Mouse (Mus musculus) thymus, postnatal 0 days (tissue): ENCODE measurements around the gene Furin. TPM values are rescaled to one million over a fixed set of nuclear protein-coding genes. Genes with fewer than 3 reads are reported as not detected.

Experiments
- DNase-seq: peaks from one replicate; pipeline ENCODE4 v3.0.0-alpha.2; 2015; ENCODE audit warnings: low spot score
- polyA plus RNA-seq: library from polyadenylated mRNA; unstranded; fragments of >200 nt; fragmentation: Nextera tagmentation; extraction: Ambion mirVana; gene quantifications from 2 replicates; pipeline ENCODE4 v1.2.1, GENCODE M21; 2015

Gene Furin
- 6.8 and 9.1 TPM in 2 replicates for polyA plus RNA-seq

DNA sequence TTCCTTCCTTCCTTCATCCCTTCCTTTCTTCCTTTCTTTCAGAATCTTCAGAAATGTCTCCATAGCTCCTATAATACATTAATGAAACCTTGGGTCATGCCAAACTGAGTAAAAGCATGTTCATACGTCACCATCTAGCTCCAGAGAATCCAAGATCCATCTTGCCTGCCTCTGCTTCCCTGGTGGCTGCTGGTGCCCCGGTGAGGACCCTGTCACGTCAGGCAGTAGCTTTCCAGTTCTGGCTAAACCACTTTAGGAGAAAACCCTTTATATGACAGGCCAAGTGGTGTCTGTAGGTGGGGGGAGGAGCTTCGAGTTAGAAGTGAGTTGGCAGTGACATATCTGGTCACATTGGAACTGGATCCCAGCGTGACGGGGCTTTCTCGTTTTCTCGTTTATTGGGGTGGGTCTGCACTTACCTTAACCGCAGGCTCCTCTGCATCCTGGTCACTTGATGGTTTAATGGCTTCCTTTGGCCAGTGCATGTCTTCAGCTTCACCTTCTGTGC is at the start of gene Furin:
TSS of gene Furin (minus strand) at position 249 of the 508 bp plus-strand sequence.
- DNase-seq: no peak

DNA sequence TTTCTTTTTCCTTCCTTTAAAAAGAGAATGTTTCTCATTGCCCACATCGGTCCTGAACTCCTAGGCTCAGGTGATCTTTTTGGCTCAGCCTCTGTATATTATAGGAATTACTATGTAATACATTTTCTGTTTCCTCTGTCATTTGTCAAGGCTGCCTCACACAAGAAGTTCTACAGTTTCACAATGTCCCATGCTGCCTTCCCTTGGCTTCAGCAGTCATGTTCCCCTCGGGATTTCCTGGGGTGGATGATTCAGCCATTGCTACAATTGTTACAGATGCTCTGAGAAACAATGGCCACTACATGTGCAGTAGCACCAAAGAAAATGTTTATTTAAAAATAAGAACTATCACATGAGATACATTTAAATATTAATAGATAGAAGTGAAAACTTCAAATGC is 49.5 kb upstream of the Furin start:
- no peak for DNase-seq

DNA sequence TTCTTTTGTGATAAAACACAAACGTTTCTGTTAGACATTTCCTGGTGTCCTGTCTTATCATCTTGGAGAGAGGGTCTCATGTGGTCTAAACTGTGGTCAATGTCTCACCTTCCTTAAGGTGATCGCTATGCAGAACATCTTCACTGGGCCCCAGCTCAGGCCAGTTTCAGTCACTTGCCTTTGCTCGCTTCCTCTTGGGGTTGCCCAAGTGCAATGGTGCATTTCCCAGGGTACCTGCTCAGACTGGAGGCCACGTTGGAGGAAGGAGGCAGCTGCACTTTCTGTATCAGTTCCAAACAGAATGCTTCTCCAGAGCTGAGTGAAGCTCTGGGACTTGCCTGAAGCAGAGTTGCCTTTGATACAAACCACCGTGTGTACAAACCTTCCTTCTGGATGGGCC is 48.8 kb upstream of the Furin start:
- no peak for DNase-seq

DNA sequence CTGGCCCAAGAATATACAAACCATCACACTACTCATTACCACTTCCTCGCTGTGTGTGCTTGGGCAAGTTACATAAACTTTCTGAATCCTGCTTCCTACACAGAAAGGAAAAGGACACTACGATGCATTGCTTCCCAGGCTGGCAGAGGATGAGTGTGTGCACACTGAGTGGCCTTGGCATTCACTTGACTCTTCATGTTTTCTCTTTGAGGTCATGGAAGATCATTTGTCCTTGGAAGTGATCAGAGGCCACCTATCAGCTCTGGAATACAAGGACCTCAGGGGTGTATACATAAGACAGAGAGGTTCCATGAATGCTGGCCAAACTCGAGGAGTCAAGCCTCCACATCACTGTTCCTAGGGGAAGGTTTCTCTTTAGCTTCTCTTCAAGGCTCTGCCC is 47.9 kb upstream of the Furin start:
- DNase-seq: no peak

GRCm38 (mm10) chr7:80452241-80452640 is 47.0 kb upstream of the Furin start:
- DNase-seq: no peak

DNA sequence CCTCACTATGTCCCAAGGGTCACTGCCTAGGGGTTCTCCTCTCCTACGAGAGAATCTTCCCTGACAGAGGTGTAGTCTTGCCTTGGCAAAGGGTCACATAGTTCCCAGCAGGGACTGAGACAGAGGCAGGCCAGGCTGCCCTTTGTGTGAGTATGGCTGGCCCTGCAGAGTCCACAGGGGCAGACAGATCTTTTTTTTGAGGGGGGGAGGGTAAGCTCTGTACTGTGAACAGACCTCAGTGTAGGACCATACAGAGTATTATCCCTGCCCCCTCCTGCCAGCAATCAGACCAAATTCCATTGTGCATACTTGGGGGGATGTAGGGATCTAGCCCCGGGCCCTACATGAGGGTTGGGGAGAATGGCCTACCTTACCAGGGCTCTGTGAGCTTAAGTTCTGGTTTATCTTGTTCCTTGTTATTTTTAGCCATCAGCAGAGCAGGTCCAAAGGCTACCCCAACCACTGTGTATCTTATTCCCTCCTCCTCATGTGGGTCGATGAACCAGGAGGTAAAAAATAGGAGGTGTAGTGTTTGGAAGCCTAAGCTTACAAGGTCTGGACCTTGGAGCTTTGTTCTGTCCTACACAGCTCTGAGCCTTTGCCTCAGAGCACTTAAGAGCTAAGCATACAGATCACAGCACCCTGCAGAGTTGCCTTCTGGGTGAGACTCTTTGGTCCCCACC is 46.5 kb upstream of the Furin start:
- DNase-seq: no peak

DNA sequence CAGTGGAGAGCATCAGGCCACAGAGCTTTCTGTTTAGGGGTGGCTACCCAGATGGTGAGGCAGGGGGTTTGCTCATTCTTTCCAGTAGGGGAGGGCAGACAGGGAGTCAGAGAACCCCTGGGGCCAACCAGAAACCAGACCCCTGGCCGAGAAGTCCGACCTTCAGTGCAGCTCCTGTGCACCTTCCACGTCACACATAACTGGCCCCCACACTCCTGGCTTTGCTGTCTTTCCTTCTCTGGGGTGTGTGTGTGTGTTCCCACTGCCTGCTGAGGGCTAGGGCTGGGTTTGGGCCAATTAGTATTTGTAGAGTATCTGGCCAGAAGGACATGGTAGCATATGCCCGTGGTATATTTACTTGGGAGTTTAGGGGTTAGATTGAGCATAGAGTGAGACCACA is 45.1 kb upstream of the Furin start:
- DNase-seq: no peak

DNA sequence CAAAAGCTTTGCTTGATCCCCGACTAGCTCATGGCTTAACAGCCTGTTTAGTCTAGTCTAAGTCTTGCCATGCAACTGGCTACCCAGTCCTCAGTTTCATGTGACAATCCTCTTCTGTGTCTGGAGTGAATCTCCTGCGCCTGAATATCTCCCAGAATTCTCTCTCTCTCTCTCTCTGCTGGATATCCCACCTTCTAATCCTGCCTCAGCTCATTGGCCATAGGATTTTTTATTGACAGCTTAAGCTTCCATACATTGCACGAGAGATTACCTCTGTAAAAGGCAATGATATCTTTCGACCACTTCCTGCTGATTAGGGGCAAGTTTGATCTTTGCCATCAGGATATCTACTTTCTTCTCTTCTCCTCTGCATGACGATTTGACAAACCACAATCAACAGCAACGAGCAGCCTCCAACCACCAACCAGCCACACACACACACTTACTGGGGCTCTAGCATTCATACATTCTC is 44.4 kb upstream of the Furin start:
- DNase-seq: peak; percentile 59

GRCm38 (mm10) chr7:80447336-80447735 is 42.1 kb upstream of the Furin start:
- DNase-seq: no peak

- no peak for DNase-seq
Observed at GRCm38 (mm10) chr7:80446221-80446878, 41.1 kb upstream of the Furin start.

GRCm38 (mm10) chr7:80445492-80445891 is 40.3 kb upstream of the Furin start:
- peak; percentile 64 for DNase-seq

GRCm38 (mm10) chr7:80444401-80445249 is 39.4 kb upstream of the Furin start:
- peak; percentile 39 for DNase-seq

GRCm38 (mm10) chr7:80443124-80443523 is 37.9 kb upstream of the Furin start:
- no peak for DNase-seq

DNA sequence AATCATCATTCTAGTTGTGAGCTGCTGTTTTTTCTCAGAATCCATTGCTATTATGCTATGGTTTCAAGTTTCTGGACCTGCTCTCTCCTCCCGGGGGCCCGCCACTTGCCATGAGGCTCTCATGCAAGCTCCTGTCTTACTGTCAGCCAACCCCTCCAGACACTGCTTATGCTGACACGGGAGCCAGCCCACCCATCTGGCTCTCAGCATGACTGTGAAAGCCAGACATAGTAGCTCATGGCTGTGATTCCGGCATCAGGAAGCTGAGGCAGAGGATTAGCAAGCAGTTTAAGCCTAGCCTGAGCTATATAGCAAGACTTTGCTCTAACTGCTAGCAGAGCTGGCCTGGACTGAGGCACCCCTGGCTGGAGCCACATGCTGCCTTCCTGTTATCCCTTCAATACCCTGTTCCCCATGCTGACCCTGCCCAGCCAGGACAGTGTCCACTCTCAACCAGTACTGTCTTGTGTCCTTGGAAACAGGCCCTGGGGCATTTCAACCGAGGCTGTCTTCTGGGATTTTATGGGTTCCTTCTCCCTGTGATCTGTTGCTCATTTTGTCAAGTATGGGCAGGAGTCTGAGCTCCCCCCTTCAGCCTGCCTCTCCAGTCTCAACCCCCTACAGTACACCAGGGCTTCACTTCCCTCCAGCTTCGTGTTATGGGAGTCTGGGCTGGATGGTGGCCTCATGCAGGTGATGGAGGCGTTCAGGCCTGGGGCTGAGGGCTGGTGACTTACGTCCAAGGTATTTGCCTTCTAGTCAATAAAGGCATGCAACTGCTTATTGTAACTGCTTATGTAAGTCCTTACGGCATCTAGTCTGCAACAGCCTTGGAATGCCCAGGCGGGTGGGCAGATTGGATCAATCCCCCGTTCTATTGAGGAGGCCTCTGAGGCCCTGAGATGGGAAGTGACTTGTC is 37.0 kb upstream of the Furin start:
- DNase-seq: no peak

GRCm38 (mm10) chr7:80440685-80441084 is 35.4 kb upstream of the Furin start:
- no peak for DNase-seq

GRCm38 (mm10) chr7:80439789-80440488 is 34.7 kb upstream of the Furin start:
- DNase-seq: no peak

DNA sequence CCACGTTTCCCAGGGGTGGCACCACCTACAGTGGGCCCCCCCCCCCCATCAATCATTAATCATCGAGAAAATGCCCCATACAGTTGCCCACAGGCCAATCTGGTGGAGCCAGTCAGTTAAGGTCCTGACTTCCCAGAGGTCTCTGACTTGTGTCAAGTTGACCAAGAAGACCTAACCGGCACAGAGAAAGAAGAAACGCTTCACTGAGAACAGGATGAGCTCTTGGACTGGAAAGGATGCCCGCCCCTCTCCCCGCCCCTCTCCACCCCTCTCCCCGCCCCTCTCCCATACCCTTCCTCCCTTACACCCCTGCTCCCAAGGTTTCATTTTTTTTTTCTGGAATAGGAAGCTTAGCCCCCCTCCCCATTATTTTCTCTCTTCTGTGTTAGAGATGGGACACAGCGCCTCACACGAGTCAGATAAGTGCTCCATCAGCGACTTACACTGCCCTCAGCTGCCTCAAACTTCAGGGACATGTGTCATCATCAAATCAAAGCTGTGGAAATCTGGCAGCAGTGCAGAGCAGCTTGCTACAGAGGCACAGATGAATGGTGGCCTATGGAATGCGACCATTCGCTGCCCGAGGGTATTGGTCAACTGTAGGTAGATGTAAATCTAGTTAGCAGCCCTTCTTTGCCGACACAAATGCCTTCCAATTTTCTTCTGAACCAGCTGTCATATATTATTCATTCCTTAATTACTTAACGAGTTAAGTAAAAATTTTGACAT is 34.0 kb upstream of the Furin start:
- DNase-seq: no peak

- no peak for DNase-seq
Observed at GRCm38 (mm10) chr7:80436571-80436970, 31.3 kb upstream of the Furin start.

GRCm38 (mm10) chr7:80435594-80435993 is 30.4 kb upstream of the Furin start:
- DNase-seq: no peak
